Mouse (Mus musculus): ENCODE data around the gene Sgca. TPM values are rescaled to one million over a fixed set of nuclear protein-coding genes. Genes with fewer than 3 reads are reported as not detected.
"Not testable (repeated sequence)": the region's sequence is repeated elsewhere in the genome, so short reads cannot be mapped to it uniquely, and the experiment has no call there.

Sgca gene
- total RNA-seq, 2 experiments from 2014 or later = 67.0 to 89.1 TPM

GRCm38 (mm10) chr11:94986435-94986834 lies 10.3 kb upstream of the Sgca start:
- DNase-seq = no peak

GRCm38 (mm10) chr11:94985822-94986221 lies 9.7 kb upstream of the Sgca start:
- DNase-seq = no peak

- DNase-seq = no peak
These were observed 9.0 kb upstream of the Sgca start for GRCm38 (mm10) chr11:94985140-94985539.

GRCm38 (mm10) chr11:94979462-94980179 lies 3.5 kb upstream of the Sgca start:
- no peak for DNase-seq

- DNase-seq = peak; percentile 98
These were observed 2.8 kb upstream of the Sgca start for GRCm38 (mm10) chr11:94978947-94979346.

- no peak for DNase-seq
These were observed 2.2 kb upstream of the Sgca start for GRCm38 (mm10) chr11:94978178-94978915.

GRCm38 (mm10) chr11:94974951-94975350 lies 1.2 kb downstream of the Sgca start:
- peak; percentile 69 for DNase-seq

GRCm38 (mm10) chr11:94973313-94973712 lies 2.8 kb downstream of the Sgca start:
- peak; percentile 55 for DNase-seq

GRCm38 (mm10) chr11:94972887-94973286 lies 3.2 kb downstream of the Sgca start:
- no peak for DNase-seq

GRCm38 (mm10) chr11:94971895-94972615 lies 4.1 kb downstream of the Sgca start:
- DNase-seq = no peak

GRCm38 (mm10) chr11:94970210-94970943 lies 5.8 kb downstream of the Sgca start:
- DNase-seq = peak; percentile 85

- DNase-seq = not testable (repeated sequence)
These were observed 6.4 kb downstream of the Sgca start for GRCm38 (mm10) chr11:94969709-94970108.

- no peak for DNase-seq
These were observed 7.9 kb downstream of the Sgca start for GRCm38 (mm10) chr11:94968187-94968586.

GRCm38 (mm10) chr11:94967419-94967818 lies 8.7 kb downstream of the Sgca start, which contains the start of gene Hils1:
Hils1 (plus strand) TSS chr11:94967593.
- no peak for DNase-seq

GRCm38 (mm10) chr11:94962534-94963101 lies 13.5 kb downstream of the Sgca start:
- DNase-seq = no peak

GRCm38 (mm10) chr11:94958065-94958858 lies 17.9 kb downstream of the Sgca start:
- peak; percentile 85 for DNase-seq

GRCm38 (mm10) chr11:94957693-94958064 lies 18.4 kb downstream of the Sgca start:
- peak; percentile 69 for DNase-seq

GRCm38 (mm10) chr11:94955103-94955502 lies 21.0 kb downstream of the Sgca start:
- no peak for DNase-seq

GRCm38 (mm10) chr11:94952169-94952568 lies 24.0 kb downstream of the Sgca start:
- DNase-seq = no peak

- no peak for DNase-seq
These were observed 30.9 kb downstream of the Sgca start for GRCm38 (mm10) chr11:94945236-94945635.

GRCm38 (mm10) chr11:94944295-94944694 lies 31.8 kb downstream of the Sgca start:
- DNase-seq = no peak
